Mouse (Mus musculus) megakaryocyte progenitor cell, adult 5-6 weeks (primary cell): Measurements from ENCODE around the gene Lin54. TPM values are rescaled to one million over a fixed set of nuclear protein-coding genes. Genes with fewer than 3 reads are reported as not detected.

Source experiments
- ATAC-seq: replicated peaks from 2 replicates; pipeline ENCODE4 v1.8.0; 2016; ENCODE audit warnings: mild to moderate bottlenecking, moderate TSS enrichment, inconsistent platforms; ENCODE audit not compliant: poor library complexity
- total RNA-seq, 2 experiments: library from RNA; stranded (forward) in 1 of 2; stranded (reverse) in 1 of 2; fragments of 157-497, 149-512 nt in 1 of 2; fragments of 200-1000 nt in 1 of 2; gene quantifications; 2 replicates each; pipeline versions ENCODE4 v1.2.3 to v1.2.4; 2015 to 2017

Gene Lin54
- total RNA-seq (2015) (25.5 and 31.1 TPM in 2 replicates), total RNA-seq (2017) (30.1 and 44.3 TPM in 2 replicates)

DNA sequence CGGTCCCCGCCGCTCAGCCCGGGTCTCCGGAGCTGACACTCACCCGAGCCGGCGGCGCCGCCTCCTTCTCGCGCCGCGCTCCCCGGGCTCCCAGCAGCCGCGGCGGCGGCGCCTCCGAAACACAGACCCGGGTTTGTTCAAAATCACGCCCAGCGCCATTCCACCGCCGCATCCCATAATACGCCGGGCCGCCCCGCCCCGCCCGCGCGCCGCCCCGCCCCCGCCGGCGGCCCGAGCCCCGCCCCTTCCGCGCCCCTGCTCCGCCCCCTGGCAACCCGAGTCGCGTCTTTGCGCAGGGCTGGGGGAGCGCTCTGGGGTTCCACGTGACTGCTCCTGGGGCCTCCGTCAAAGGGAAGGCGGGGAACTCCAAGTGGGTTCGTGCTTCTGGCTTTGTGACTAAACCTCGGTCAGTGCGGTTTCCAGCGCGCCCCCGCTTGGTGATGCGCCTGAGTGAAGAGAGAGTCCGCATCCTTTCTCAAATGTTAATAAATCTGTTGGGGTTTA lies at the start of gene Lin54:
Gene Lin54, minus strand, starts transcription at position 182 of the 504 bp plus-strand sequence.
- ATAC-seq: peak; percentile 75

GRCm38 (mm10) chr5:100550151-100550550 lies 49.7 kb upstream of the Lin54 start:
- ATAC-seq: no peak; the same call in 1 of the 2 replicates

GRCm38 (mm10) chr5:100549311-100549710 lies 48.9 kb upstream of the Lin54 start:
- ATAC-seq: no peak

DNA sequence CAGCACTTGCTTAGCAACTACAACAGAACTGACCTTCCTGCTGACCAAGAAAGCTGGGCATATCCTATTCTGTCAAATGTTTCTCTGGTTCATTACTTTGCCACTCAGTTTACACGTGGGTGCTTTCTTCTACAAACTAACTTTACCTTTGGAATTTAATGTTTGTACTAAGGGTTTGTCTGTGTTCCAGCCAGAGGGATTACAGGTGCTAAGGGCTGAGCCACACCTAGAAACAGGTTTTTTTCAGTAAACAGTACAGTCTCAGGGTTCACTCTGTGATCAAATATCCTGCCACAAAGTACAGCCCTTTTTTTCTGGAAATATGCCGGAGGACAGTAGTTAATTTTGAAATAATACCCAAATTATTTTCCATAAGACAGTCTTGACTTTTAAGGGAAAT lies 47.8 kb upstream of the Lin54 start:
- ATAC-seq: no peak

GRCm38 (mm10) chr5:100546294-100547080 lies 46.0 kb upstream of the Lin54 start:
- ATAC-seq: peak; percentile 70

- ATAC-seq: peak; percentile 96
Observed at GRCm38 (mm10) chr5:100536638-100537037, 36.2 kb upstream of the Lin54 start.

DNA sequence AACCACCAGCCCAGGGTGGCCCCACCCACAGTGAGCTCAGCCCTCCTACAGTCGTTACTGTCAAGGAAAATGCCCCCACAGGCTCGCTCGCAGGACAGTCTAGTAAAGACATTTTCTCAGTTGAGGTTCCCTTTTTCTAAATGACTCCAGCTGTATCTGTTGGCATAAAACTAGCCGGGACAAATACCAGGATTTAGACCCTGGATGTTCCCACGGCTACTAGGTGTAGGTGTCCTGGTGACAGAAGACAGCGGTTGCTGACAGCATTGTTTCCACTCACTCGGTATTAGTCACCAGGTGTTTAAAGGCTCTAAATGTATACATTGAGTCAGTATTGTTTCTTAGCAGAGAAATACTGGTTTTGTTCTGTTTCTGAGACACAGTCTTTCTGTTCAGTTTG lies 35.4 kb upstream of the Lin54 start:
- no peak for ATAC-seq

DNA sequence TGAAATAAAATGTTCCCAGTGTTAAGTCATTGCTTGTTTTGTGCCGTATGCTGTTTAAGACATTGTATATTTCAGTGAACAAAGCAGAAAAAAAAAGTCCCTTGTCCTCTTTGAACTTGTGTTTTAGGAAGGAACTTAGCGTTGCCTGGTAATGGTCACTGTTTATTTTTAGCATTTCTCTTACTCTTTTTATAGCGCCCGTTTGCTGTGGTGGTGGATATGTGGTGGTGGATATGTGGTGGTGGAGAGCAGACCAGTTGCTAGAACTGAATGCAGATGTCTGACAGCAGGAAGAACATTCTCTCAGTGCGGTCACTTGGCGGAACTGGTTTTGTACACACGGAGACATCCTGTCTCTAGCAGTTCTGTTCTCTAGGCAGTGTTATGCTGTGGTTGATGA lies 25.7 kb upstream of the Lin54 start:
- ATAC-seq: peak; percentile 98

DNA sequence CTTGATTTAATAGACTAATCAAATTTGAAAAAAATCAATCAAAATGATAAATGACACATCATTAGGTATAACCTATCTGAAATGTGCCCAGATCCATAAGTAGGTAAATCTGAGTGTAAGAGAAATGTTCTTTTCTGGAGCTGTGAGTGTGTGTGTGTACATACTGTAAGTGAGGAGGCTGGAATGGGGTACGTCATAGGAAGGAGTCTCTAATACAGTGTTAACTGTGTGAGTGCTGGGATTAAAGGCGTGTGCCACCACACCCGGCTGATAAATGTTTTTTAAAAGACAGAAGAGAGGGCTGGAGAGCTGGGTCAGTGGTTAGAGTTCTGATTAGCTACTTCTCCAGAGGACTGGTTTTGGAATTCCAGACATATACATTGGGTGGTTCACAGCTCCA lies 25.2 kb upstream of the Lin54 start:
- ATAC-seq: peak; percentile 53

GRCm38 (mm10) chr5:100524921-100525320 lies 24.5 kb upstream of the Lin54 start:
- ATAC-seq: no peak

DNA sequence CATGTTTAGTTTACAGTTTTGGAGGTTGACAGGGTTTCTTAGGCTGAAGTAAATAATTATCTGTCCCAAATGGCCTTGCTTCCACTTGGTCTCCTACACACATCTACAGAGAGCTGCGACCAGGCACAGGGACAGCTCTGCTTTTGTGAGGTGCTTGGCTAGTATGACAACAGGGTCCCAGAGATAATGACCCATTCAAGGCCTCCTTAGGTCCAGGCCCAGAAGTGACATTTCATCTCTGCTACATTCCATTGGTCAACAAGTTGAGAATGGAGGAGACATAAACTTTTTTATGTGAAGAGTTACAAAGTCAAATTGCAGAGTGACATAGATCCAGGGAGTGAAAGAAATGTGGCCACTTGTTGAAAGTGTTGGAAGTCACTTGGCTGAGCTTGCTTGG lies 22.9 kb upstream of the Lin54 start:
- ATAC-seq: no peak

DNA sequence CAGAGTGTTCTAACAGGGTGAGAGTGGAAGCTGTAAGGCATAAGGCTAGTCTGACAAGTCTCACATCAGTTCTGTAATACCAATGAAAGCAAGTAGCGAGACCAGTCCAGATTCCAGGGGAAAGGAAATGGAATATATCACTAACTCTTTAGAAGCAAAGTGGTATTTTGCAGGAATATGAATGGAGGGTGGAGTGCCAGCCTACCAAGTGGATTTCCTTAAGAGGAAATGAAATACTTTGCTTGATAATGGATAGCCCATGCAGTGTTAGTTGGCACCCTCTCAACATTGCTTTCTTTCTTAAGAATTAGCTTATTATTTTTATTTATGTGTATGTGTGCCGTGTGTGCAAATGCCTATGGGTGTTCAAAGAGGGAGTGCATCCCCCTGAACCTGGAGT lies 19.8 kb upstream of the Lin54 start:
- no peak for ATAC-seq

GRCm38 (mm10) chr5:100519027-100519411 lies 18.6 kb upstream of the Lin54 start:
- 0 out of 2 replicates have a peak, but pooled peaks have one; percentile 2 for ATAC-seq

GRCm38 (mm10) chr5:100518049-100519026 lies 17.9 kb upstream of the Lin54 start, which contains the start of gene Cops4:
Gene Cops4, plus strand, starts transcription at chr5:100518309.
- peak; percentile 98 for ATAC-seq

- ATAC-seq: no peak
Observed at GRCm38 (mm10) chr5:100512576-100512975, 12.1 kb upstream of the Lin54 start.

GRCm38 (mm10) chr5:100509247-100509646 lies 8.8 kb upstream of the Lin54 start:
- ATAC-seq: peak; percentile 91

DNA sequence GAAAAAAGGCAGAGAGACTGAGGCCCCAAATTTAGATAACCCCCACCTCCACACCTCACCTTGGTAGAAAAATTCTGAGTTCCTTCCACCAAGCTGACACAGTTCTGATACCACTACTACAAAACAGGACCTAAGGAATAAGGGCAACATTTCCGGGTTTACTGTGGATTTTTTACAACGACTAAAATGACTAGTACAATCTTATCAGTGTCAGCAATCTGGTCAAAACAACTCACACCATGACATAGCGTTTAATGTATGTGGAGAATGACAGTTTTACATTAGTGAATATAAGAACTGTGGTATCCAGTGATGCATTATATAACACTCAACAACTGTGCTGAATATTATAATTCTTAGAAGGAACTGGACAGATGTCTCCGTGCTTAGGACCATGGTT lies 828 bp upstream of the Lin54 start:
- 0 out of 2 replicates have a peak, but pooled peaks have one; percentile 2 for ATAC-seq

DNA sequence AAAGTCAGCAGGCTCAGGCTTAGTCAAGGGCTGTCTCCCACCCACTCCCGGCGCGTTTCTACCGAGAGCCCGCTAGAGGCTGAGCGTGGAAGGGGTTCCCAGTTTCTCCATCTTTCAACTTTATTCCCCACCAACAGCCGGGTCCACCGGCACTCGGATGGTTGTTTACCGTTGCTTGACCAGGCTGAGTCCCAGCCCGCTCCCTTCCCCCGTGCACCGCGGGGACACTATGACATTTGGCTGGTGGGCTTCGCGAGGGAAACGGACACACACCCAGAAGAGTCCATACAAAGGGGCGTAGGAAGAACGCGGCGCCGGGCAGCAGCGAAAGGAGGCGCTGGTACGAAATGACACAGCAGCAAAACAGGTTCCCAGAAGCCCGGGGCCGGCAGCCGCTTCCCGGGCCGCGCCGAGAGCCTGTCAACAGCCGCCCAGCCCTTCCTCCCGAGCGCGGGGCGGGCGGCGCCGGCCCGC lies 571 bp downstream of the Lin54 start:
- peak; percentile 32 for ATAC-seq

- ATAC-seq: no peak
Observed at GRCm38 (mm10) chr5:100499243-100499642, 1.2 kb downstream of the Lin54 start.

- peak; percentile 67 for ATAC-seq
Observed at GRCm38 (mm10) chr5:100498436-100499180, 1.8 kb downstream of the Lin54 start.
